Mouse (Mus musculus) kidney, embryonic 15.5 days (tissue): ENCODE data around the gene Trim13. TPM values are rescaled to one million over a fixed set of nuclear protein-coding genes. Genes with fewer than 3 reads are reported as not detected.
A peak's percentile ranks its signal among the peaks of the same experiment; 100 is the strongest.
"Not testable (repeated sequence)": the region's sequence is repeated elsewhere in the genome, so short reads cannot be mapped to it uniquely, and the experiment has no call there.

Source experiments
- ATAC-seq: fragments of 200-750 bp; cut with Nextera tagmentation; replicated peaks from 2 replicates; pipeline ENCODE4 v1.8.0; 2017; ENCODE audit warnings: moderate TSS enrichment; ENCODE audit not compliant: low FRiP score
- H3K27ac ChIP-seq: fragments of 300-500 bp; sonication (generic); 2 replicates; pipeline ENCODE4 v1.5.1; 2015; ENCODE audit warnings: mild to moderate bottlenecking, inconsistent platforms
- H3K27me3 ChIP-seq: fragments of 300-500 bp; sonication (generic); 2 replicates; pipeline ENCODE4 v1.6.1; 2015; ENCODE audit warnings: inconsistent platforms
- H3K36me3 ChIP-seq: fragments of 300-500 bp; sonication (generic); 2 replicates; pipeline ENCODE4 v1.6.1; 2015; ENCODE audit warnings: inconsistent platforms
- H3K4me1 ChIP-seq: fragments of 300-500 bp; sonication (generic); 2 replicates; pipeline ENCODE4 v1.6.1; 2015; ENCODE audit warnings: inconsistent platforms
- H3K4me2 ChIP-seq: fragments of 300-500 bp; sonication (generic); 2 replicates; pipeline ENCODE4 v1.6.1; 2015; ENCODE audit warnings: moderate library complexity, mild to moderate bottlenecking, inconsistent platforms
- H3K4me3 ChIP-seq: fragments of 300-500 bp; sonication (generic); replicated peaks from 2 replicates; pipeline ENCODE4 v1.5.1; 2015; ENCODE audit warnings: mild to moderate bottlenecking, inconsistent platforms
- H3K9ac ChIP-seq: fragments of 300-500 bp; sonication (generic); 2 replicates; pipeline ENCODE4 v1.6.1; 2015; ENCODE audit warnings: mild to moderate bottlenecking, inconsistent platforms
- H3K9me3 ChIP-seq: fragments of 300-500 bp; sonication (generic); replicated peaks from 2 replicates; pipeline ENCODE4 v1.6.1; 2016; ENCODE audit warnings: inconsistent platforms
- WGBS: fragments of 180-500 bp; shearing (Covaris S2); methylation state at CpG from one replicate; pipeline ENCODE4 v1.1.7; 2015; ENCODE audit warnings: mixed read lengths; 5-methylcytosine and 5-hydroxymethylcytosine counted together
- polyA plus RNA-seq: library from polyadenylated mRNA; unstranded; fragments of >200 nt; fragmentation: Nextera tagmentation; extraction: Ambion mirVana; gene quantifications from 2 replicates; pipeline ENCODE4 v1.2.1, GENCODE M21; 2015

The Trim13 gene
- 16.0 and 16.3 TPM in 2 replicates for polyA plus RNA-seq

- ATAC-seq = no peak
- peaks cover 8% of the 10 kb centered on the region for H3K4me1 ChIP-seq
- H3K9ac ChIP-seq = no peak within 1 kb of the TSS
- no peaks in the 10 kb centered on the region for H3K27me3 ChIP-seq
- H3K4me2 ChIP-seq = peak within 1 kb of the TSS; percentile 65
- H3K36me3 ChIP-seq = no peaks in the 10 kb centered on the region
- WGBS = 60% methylated on average over 5 of the region's 5 CpGs
- no peaks in the 10 kb centered on the region for H3K9me3 ChIP-seq
- H3K27ac ChIP-seq = no peak within 1 kb of the TSS
- peak within 1 kb of the TSS; percentile 81 for H3K4me3 ChIP-seq
Observed at GRCm38 (mm10) chr14:61597968-61598367, at the start of gene Trim13. TSS of gene Trim13 (plus strand) at chr14:61598247.

GRCm38 (mm10) chr14:61548614-61549013 lies 49.4 kb upstream of the Trim13 start:
- Histone ChIP-seq H3K4me3 (no peak overlapping the region), H3K9me3 (no peaks in the 10 kb centered on the region), H3K4me2 (no peak overlapping the region), H3K36me3 (peaks cover 21% of the 10 kb centered on the region), H3K27me3 (no peaks in the 10 kb centered on the region), H3K4me1 (no peaks in the 10 kb centered on the region), H3K9ac (no peak overlapping the region), H3K27ac (no peak overlapping the region)
- no peak for ATAC-seq
- WGBS = 73% methylated on average over 1 of the region's 1 CpGs

DNA sequence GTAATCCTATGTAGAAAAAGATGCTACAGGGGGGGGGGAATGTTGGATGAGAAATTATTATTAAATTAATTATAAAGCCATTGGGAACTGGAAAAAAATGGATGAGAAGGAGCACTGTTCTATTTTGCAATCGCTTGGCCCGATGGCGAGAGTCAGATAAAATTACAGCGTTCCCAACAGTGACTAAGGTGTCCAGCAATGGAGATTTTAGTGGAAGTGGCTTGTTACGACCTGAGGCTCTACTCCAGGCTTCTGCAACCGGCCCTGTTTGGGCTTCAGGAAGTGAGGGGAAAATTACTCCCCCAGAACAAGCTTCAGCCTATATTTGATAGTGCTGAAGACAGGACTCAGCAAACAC lies 42.1 kb upstream of the Trim13 start:
- no peak for ATAC-seq

DNA sequence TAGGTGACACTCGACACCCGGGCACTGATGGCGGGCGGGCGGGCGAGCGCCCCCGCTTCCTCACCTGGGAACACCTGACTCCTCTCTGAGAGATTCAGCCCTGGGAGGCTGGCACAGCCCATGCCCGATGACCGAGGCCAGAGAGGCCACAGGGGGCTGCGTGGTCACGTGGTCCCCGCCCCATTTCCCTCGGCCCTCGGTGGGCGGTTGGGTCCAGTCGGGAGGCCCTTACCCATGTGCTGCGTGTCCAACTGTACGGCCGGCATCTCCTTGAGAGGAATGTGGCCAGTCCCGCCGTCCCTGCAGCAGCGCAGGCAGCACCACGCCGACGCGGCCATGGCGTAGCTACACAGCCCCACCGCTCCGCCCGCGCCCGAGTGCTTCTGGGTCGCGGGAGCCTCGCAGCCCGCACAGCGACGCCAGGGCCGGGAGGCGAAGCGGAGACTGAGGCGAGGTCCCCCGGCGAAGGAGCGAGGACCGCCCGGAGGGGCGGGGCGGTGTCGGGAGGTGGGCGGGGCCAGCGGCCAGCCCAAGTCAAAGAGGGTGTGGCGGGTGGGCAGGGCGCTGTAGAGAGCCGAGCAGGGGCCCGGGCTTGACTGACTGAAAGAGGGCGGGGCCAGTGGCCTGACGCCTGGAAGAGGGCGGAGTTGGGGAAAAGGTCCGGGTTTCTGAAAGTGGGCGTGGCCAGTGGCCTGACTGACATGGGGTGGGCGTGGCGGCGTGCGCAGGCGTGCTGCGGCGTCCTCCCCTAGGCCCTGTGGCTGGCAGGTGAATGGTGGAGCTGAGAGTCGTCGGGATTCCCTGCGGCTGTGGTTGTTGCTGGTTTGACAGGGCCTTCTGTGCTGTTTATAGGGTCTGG lies 41.5 kb upstream of the Trim13 start, which contains the start of gene Spryd7:
Spryd7 (minus strand) TSS at position 598 of the 859 bp plus-strand sequence.
- H3K4me2 ChIP-seq = peak within 1 kb of the TSS; percentile 96
- no peaks in the 10 kb centered on the region for H3K36me3 ChIP-seq
- H3K9me3 ChIP-seq = peaks cover 4% of the 10 kb centered on the region; the same call in 1 of the 2 replicates
- WGBS = under 1% methylated on average over 72 of the region's 72 CpGs
- H3K4me3 ChIP-seq = peak within 1 kb of the TSS; percentile 76
- no peaks in the 10 kb centered on the region for H3K27me3 ChIP-seq
- H3K9ac ChIP-seq = peak within 1 kb of the TSS; percentile 63
- H3K4me1 ChIP-seq = peaks cover 11% of the 10 kb centered on the region; the same call in 1 of the 2 replicates
- ATAC-seq = peak; percentile 98
- H3K27ac ChIP-seq = peak within 1 kb of the TSS; percentile 94

More for the DNA sequence above, 42.1 kb upstream of the Trim13 start:
- peaks cover 11% of the 10 kb centered on the region; the same call in 1 of the 2 replicates for H3K4me1 ChIP-seq
- 3% methylated on average over 6 of the region's 6 CpGs for WGBS
- no peaks in the 10 kb centered on the region for H3K27me3 ChIP-seq
- H3K9ac ChIP-seq = peak overlapping the region; percentile 63
- H3K9me3 ChIP-seq = no peaks in the 10 kb centered on the region
- H3K4me3 ChIP-seq = peak overlapping the region; percentile 76
- no peaks in the 10 kb centered on the region for H3K36me3 ChIP-seq
- peak overlapping the region; percentile 96 for H3K4me2 ChIP-seq
- H3K27ac ChIP-seq = peak overlapping the region; percentile 94

- Histone ChIP-seq H3K4me3 (no peak overlapping the region), H3K4me2 (no peak overlapping the region), H3K36me3 (no peaks in the 10 kb centered on the region), H3K4me1 (peaks cover 11% of the 10 kb centered on the region; the same call in 1 of the 2 replicates), H3K9ac (no peak overlapping the region), H3K9me3 (peaks cover 4% of the 10 kb centered on the region; the same call in 1 of the 2 replicates), H3K27ac (no peak overlapping the region), H3K27me3 (no peaks in the 10 kb centered on the region)
- ATAC-seq = no peak
- 87% methylated on average over 6 of the region's 6 CpGs for WGBS
Observed at GRCm38 (mm10) chr14:61558901-61559300, 39.1 kb upstream of the Trim13 start.

DNA sequence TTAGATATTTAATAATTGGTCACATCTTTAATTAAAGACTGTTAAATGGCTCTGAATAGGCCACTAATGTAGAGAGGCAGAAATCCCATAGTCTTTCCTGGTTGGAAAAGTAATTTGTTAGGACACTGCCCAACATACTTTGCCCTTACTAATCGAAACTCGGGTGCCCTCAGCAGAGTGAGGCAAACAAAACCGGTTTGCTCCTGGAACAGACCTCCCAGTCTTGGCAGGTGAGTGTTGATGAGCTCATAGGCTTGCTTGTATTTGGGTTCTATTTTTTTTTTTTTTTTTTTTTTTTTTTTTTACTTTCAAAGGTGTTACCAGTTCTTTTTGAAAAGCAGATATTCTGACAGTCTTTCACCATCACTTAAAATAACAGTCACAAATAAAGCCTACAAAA lies 38.2 kb upstream of the Trim13 start:
- ATAC-seq = no peak
- 78% methylated on average over 3 of the region's 3 CpGs for WGBS
- Histone ChIP-seq H3K9ac (no peak overlapping the region), H3K36me3 (no peaks in the 10 kb centered on the region), H3K4me2 (no peak overlapping the region), H3K9me3 (peaks cover 4% of the 10 kb centered on the region; the same call in 1 of the 2 replicates), H3K4me1 (peaks cover 11% of the 10 kb centered on the region; the same call in 1 of the 2 replicates), H3K27me3 (no peaks in the 10 kb centered on the region), H3K27ac (no peak overlapping the region), H3K4me3 (no peak overlapping the region)

- H3K9me3 ChIP-seq, H3K4me1 ChIP-seq, H3K4me2 ChIP-seq, H3K4me3 ChIP-seq, H3K9ac ChIP-seq, H3K27me3 ChIP-seq, ATAC-seq, H3K27ac ChIP-seq, H3K36me3 ChIP-seq: not testable (repeated sequence)
- 97% methylated on average over 4 of the region's 4 CpGs for WGBS
Observed at GRCm38 (mm10) chr14:61566211-61566610, 31.8 kb upstream of the Trim13 start.

DNA sequence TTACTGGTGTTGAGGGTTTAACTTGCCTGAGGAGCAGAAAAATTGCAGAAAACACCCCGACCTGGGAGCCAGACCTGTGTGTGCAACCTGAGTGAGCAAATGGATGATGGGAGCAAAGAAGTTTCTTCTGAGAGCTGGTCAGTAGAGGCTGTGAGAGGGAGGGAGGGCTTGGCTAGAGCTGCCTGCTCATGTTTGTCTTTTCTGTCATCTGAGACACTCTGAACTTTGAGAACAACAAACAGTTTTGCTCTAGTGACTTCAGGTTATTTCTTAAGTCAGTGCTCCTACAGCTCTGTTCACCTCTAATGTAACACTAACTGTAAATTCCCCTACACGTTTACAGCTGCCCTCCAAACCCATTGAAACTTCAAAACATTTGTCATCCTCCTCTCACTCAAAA lies 28.7 kb upstream of the Trim13 start:
- no peak overlapping the region for H3K4me2 ChIP-seq
- peak; percentile 71 for ATAC-seq
- H3K4me1 ChIP-seq = 0 out of 2 replicates have a peak, but pooled peaks cover 3% of the 10 kb centered on the region

GRCm38 (mm10) chr14:61571366-61571765 lies 26.7 kb upstream of the Trim13 start:
- H3K4me2 ChIP-seq = peak overlapping the region; percentile 23; the same call in 1 of the 2 replicates

More for the DNA sequence above, 28.7 kb upstream of the Trim13 start:
- Histone ChIP-seq H3K9me3 (no peaks in the 10 kb centered on the region), H3K4me3 (no peak overlapping the region), H3K9ac (no peak overlapping the region), H3K27me3 (no peaks in the 10 kb centered on the region), H3K27ac (no peak overlapping the region), H3K36me3 (no peaks in the 10 kb centered on the region)
- WGBS = 33% methylated on average over 2 of the region's 2 CpGs

DNA sequence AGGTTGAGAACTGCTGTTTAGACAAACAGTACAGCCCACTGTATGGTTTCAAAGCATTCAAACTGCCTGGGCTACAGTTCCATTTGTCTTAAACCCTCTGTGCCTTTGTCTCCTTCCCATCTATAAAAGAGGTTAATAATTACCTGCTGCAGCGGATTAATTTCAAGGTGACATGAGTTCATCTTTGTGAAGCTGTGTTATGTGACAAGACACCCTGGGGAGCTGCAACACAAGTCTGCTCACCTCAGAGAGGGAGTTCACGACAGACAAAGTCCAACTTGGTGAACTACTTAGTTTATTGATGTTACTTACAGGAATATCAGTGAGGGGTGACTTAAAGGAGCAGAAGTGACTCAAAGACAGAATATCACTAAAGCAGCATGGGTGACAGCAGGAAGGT lies 25.9 kb upstream of the Trim13 start:
- 64% methylated on average over 2 of the region's 2 CpGs for WGBS
- H3K4me1 ChIP-seq = 0 out of 2 replicates have a peak, but pooled peaks cover 3% of the 10 kb centered on the region
- H3K36me3 ChIP-seq = no peaks in the 10 kb centered on the region
- no peak overlapping the region for H3K4me2 ChIP-seq
- no peak overlapping the region for H3K27ac ChIP-seq
- H3K4me3 ChIP-seq = no peak overlapping the region
- no peak for ATAC-seq
- H3K9me3 ChIP-seq = no peaks in the 10 kb centered on the region
- H3K9ac ChIP-seq = no peak overlapping the region
- no peaks in the 10 kb centered on the region for H3K27me3 ChIP-seq

More at GRCm38 (mm10) chr14:61571366-61571765, 26.7 kb upstream of the Trim13 start:
- Histone ChIP-seq H3K27ac (no peak overlapping the region), H3K4me1 (0 out of 2 replicates have a peak, but pooled peaks cover 3% of the 10 kb centered on the region), H3K4me3 (no peak overlapping the region), H3K9ac (no peak overlapping the region), H3K36me3 (no peaks in the 10 kb centered on the region), H3K27me3 (no peaks in the 10 kb centered on the region), H3K9me3 (no peaks in the 10 kb centered on the region)
- no peak for ATAC-seq
- 12% methylated on average over 4 of the region's 4 CpGs for WGBS

DNA sequence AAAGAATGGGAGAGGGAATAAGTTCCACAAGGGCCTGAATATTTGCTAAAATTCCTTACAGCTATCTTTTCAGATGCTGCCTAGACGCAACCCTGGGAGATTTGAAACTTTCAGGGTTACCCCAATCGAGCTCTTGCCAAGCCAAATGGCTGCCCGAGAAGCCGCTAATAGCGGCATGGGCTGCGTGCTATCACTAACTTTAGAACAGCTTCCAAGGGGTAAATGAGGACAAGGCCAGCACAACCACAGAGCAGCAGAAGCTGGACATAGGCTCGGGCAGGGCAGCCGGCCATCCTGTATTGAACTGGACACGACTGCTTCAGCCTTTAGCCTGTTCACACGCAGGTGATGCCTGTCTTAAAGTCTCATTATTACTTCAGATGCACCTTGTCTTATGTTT lies 23.0 kb upstream of the Trim13 start:
- ATAC-seq = no peak
- no peaks in the 10 kb centered on the region for H3K27me3 ChIP-seq
- H3K4me2 ChIP-seq = no peak overlapping the region
- no peak overlapping the region for H3K9ac ChIP-seq
- H3K36me3 ChIP-seq = no peaks in the 10 kb centered on the region
- 86% methylated on average over 10 of the region's 10 CpGs for WGBS
- 0 out of 2 replicates have a peak, but pooled peaks cover 3% of the 10 kb centered on the region for H3K4me1 ChIP-seq
- no peak overlapping the region for H3K4me3 ChIP-seq
- H3K27ac ChIP-seq = no peak overlapping the region
- no peaks in the 10 kb centered on the region for H3K9me3 ChIP-seq

DNA sequence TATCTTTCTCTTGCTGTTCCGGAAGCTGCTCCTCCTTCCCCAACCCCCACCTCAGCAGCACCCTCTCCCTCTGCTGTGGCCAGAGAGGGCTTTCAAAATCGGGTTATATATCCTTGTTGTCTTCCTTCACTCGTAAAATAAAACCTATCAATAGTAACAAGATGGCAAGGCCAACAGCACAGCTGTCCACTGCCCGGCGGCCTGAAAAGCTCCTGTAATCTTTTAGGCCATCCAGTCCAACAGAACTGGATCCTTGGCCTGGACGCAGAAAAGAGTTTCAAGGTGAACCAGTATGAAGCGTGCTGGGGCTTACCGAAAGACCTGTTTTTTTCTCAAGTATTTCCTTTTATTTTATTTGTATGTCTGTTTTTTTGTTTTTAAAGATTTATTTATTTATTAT lies 22.1 kb upstream of the Trim13 start:
- H3K9me3 ChIP-seq = no peaks in the 10 kb centered on the region
- no peak overlapping the region for H3K27ac ChIP-seq
- 83% methylated on average over 8 of the region's 8 CpGs for WGBS
- 0 out of 2 replicates have a peak, but pooled peaks cover 3% of the 10 kb centered on the region for H3K4me1 ChIP-seq
- no peaks in the 10 kb centered on the region for H3K27me3 ChIP-seq
- no peak overlapping the region for H3K9ac ChIP-seq
- no peak overlapping the region for H3K4me2 ChIP-seq
- H3K4me3 ChIP-seq = no peak overlapping the region
- H3K36me3 ChIP-seq = no peaks in the 10 kb centered on the region
- no peak for ATAC-seq
